Mouse (Mus musculus): ENCODE measurements around the gene Zdhhc21. TPM values are rescaled to one million over a fixed set of nuclear protein-coding genes. Genes with fewer than 3 reads are reported as not detected.

The Zdhhc21 gene
- polyA plus RNA-seq, 1 experiment from 2014 or later, result 13.8 TPM

- ATAC-seq (replicated peaks; ENCODE audit: insufficient number of reproducible peaks, low FRiP score, low TSS enrichment, low read depth), result no peak
- H3K4me1 ChIP-seq (ENCODE audit: control insufficient read depth, insufficient read depth, low read length), result no peaks in the 10 kb centered on the region
- H3K27me3 ChIP-seq (ENCODE audit: control insufficient read depth, insufficient read depth, low read length), result no peaks in the 10 kb centered on the region
- H3K4me3 ChIP-seq (ENCODE audit: low read depth, low read length), result no peak overlapping the region
- 75% methylated on average over 6 of the region's 6 CpGs for WGBS
- no peak overlapping the region for H3K9ac ChIP-seq (replicated peaks; ENCODE audit: low read length)
- no peak for DNase-seq (ENCODE audit: low spot score)
- H3K9me3 ChIP-seq (replicated peaks; ENCODE audit: control insufficient read depth, low read length), result no peaks in the 10 kb centered on the region
- H3K27ac ChIP-seq (replicated peaks; ENCODE audit: low read depth, low read length), result no peak overlapping the region
- no peaks in the 10 kb centered on the region for H3K36me3 ChIP-seq (replicated peaks; ENCODE audit: control insufficient read depth, insufficient read depth, low read depth, low read length)
- no peak overlapping the region for H3K4me2 ChIP-seq (ENCODE audit: low read depth, low read length)
Observed at GRCm38 (mm10) chr4:82793608-82794007, 66.2 kb downstream of the Zdhhc21 start.

GRCm38 (mm10) chr4:82792906-82793580 lies 66.7 kb downstream of the Zdhhc21 start:
- ATAC-seq (replicated peaks; ENCODE audit: insufficient number of reproducible peaks, low FRiP score, low TSS enrichment, low read depth) (no peak), DNase-seq (ENCODE audit: low spot score) (peak; percentile 37)
- Histone ChIP-seq H3K27ac (replicated peaks; ENCODE audit: low read depth, low read length) (no peak overlapping the region), H3K4me3 (ENCODE audit: low read depth, low read length) (no peak overlapping the region), H3K9me3 (replicated peaks; ENCODE audit: control insufficient read depth, low read length) (no peaks in the 10 kb centered on the region), H3K36me3 (replicated peaks; ENCODE audit: control insufficient read depth, insufficient read depth, low read depth, low read length) (no peaks in the 10 kb centered on the region), H3K4me2 (ENCODE audit: low read depth, low read length) (no peak overlapping the region), H3K9ac (replicated peaks; ENCODE audit: low read length) (no peak overlapping the region), H3K4me1 (ENCODE audit: control insufficient read depth, insufficient read depth, low read length) (no peaks in the 10 kb centered on the region), H3K27me3 (ENCODE audit: control insufficient read depth, insufficient read depth, low read length) (no peaks in the 10 kb centered on the region)
- WGBS, result 48% methylated on average over 5 of the region's 5 CpGs

- no peak overlapping the region for H3K27ac ChIP-seq (replicated peaks; ENCODE audit: low read depth, low read length)
Observed at GRCm38 (mm10) chr4:82765513-82766216, 94.1 kb downstream of the Zdhhc21 start.

GRCm38 (mm10) chr4:82763586-82763985 lies 96.2 kb downstream of the Zdhhc21 start:
- H3K9me3 ChIP-seq (replicated peaks; ENCODE audit: control insufficient read depth, low read length), result no peaks in the 10 kb centered on the region
- ATAC-seq (replicated peaks; ENCODE audit: insufficient number of reproducible peaks, low FRiP score, low TSS enrichment, low read depth) (no peak), DNase-seq (ENCODE audit: low spot score) (no peak)
- H3K4me1 ChIP-seq (ENCODE audit: control insufficient read depth, insufficient read depth, low read length), result no peaks in the 10 kb centered on the region; the same call in 1 of the 2 replicates
- peak overlapping the region; percentile 31; the same call in 1 of the 2 replicates for H3K27ac ChIP-seq (replicated peaks; ENCODE audit: low read depth, low read length)
- H3K4me2 ChIP-seq (ENCODE audit: low read depth, low read length), result no peak overlapping the region
- H3K4me3 ChIP-seq (ENCODE audit: low read depth, low read length), result no peak overlapping the region
- H3K9ac ChIP-seq (replicated peaks; ENCODE audit: low read length), result no peak overlapping the region
- H3K27me3 ChIP-seq (ENCODE audit: control insufficient read depth, insufficient read depth, low read length), result no peaks in the 10 kb centered on the region
- no peaks in the 10 kb centered on the region for H3K36me3 ChIP-seq (replicated peaks; ENCODE audit: control insufficient read depth, insufficient read depth, low read depth, low read length)
- WGBS, result 22% methylated on average over 5 of the region's 5 CpGs

More at GRCm38 (mm10) chr4:82765513-82766216, 94.1 kb downstream of the Zdhhc21 start:
- Histone ChIP-seq H3K4me3 (ENCODE audit: low read depth, low read length) (no peak overlapping the region), H3K4me1 (ENCODE audit: control insufficient read depth, insufficient read depth, low read length) (no peaks in the 10 kb centered on the region; the same call in 1 of the 2 replicates), H3K9me3 (replicated peaks; ENCODE audit: control insufficient read depth, low read length) (no peaks in the 10 kb centered on the region), H3K27me3 (ENCODE audit: control insufficient read depth, insufficient read depth, low read length) (no peaks in the 10 kb centered on the region), H3K4me2 (ENCODE audit: low read depth, low read length) (no peak overlapping the region), H3K36me3 (replicated peaks; ENCODE audit: control insufficient read depth, insufficient read depth, low read depth, low read length) (no peaks in the 10 kb centered on the region), H3K9ac (replicated peaks; ENCODE audit: low read length) (no peak overlapping the region)
- no peak for DNase-seq (ENCODE audit: low spot score)
- no peak for ATAC-seq (replicated peaks; ENCODE audit: insufficient number of reproducible peaks, low FRiP score, low TSS enrichment, low read depth)
- 70% methylated on average over 11 of the region's 11 CpGs for WGBS

GRCm38 (mm10) chr4:82762430-82763119 lies 97.2 kb downstream of the Zdhhc21 start:
- 4% methylated on average over 10 of the region's 10 CpGs for WGBS
- Histone ChIP-seq H3K9me3 (replicated peaks; ENCODE audit: control insufficient read depth, low read length) (no peaks in the 10 kb centered on the region), H3K9ac (replicated peaks; ENCODE audit: low read length) (no peak overlapping the region; the same call in 1 of the 2 replicates), H3K4me3 (ENCODE audit: low read depth, low read length) (no peak overlapping the region), H3K4me1 (ENCODE audit: control insufficient read depth, insufficient read depth, low read length) (no peaks in the 10 kb centered on the region; the same call in 1 of the 2 replicates), H3K36me3 (replicated peaks; ENCODE audit: control insufficient read depth, insufficient read depth, low read depth, low read length) (no peaks in the 10 kb centered on the region), H3K4me2 (ENCODE audit: low read depth, low read length) (no peak overlapping the region), H3K27me3 (ENCODE audit: control insufficient read depth, insufficient read depth, low read length) (no peaks in the 10 kb centered on the region), H3K27ac (replicated peaks; ENCODE audit: low read depth, low read length) (peak overlapping the region; percentile 31)
- DNase-seq (ENCODE audit: low spot score), result peak; percentile 86
- ATAC-seq (replicated peaks; ENCODE audit: insufficient number of reproducible peaks, low FRiP score, low TSS enrichment, low read depth), result peak; percentile 74; the same call in 1 of the 2 replicates

- Histone ChIP-seq H3K4me1 (ENCODE audit: control insufficient read depth, insufficient read depth, low read length) (no peaks in the 10 kb centered on the region; the same call in 1 of the 2 replicates), H3K27me3 (ENCODE audit: control insufficient read depth, insufficient read depth, low read length) (no peaks in the 10 kb centered on the region), H3K9me3 (replicated peaks; ENCODE audit: control insufficient read depth, low read length) (no peaks in the 10 kb centered on the region), H3K27ac (replicated peaks; ENCODE audit: low read depth, low read length) (0 out of 2 replicates have a peak overlapping the region, but pooled peaks have one; percentile 22), H3K4me2 (ENCODE audit: low read depth, low read length) (no peak overlapping the region), H3K9ac (replicated peaks; ENCODE audit: low read length) (no peak overlapping the region), H3K36me3 (replicated peaks; ENCODE audit: control insufficient read depth, insufficient read depth, low read depth, low read length) (no peaks in the 10 kb centered on the region), H3K4me3 (ENCODE audit: low read depth, low read length) (no peak overlapping the region)
- WGBS, result 7% methylated on average over 3 of the region's 3 CpGs
- ATAC-seq (replicated peaks; ENCODE audit: insufficient number of reproducible peaks, low FRiP score, low TSS enrichment, low read depth), result no peak
- DNase-seq (ENCODE audit: low spot score), result no peak
Observed at GRCm38 (mm10) chr4:82756295-82756626, 103.5 kb downstream of the Zdhhc21 start.

GRCm38 (mm10) chr4:82755616-82756294 lies 104.0 kb downstream of the Zdhhc21 start:
- H3K4me3 ChIP-seq (ENCODE audit: low read depth, low read length), result no peak overlapping the region
- DNase-seq (ENCODE audit: low spot score) (no peak), ATAC-seq (replicated peaks; ENCODE audit: insufficient number of reproducible peaks, low FRiP score, low TSS enrichment, low read depth) (peak; percentile 39; the same call in 1 of the 2 replicates)
- H3K27me3 ChIP-seq (ENCODE audit: control insufficient read depth, insufficient read depth, low read length), result no peaks in the 10 kb centered on the region
- no peak overlapping the region for H3K4me2 ChIP-seq (ENCODE audit: low read depth, low read length)
- 16% methylated on average over 3 of the region's 3 CpGs for WGBS
- H3K4me1 ChIP-seq (ENCODE audit: control insufficient read depth, insufficient read depth, low read length), result no peaks in the 10 kb centered on the region; the same call in 1 of the 2 replicates
- no peak overlapping the region for H3K9ac ChIP-seq (replicated peaks; ENCODE audit: low read length)
- no peaks in the 10 kb centered on the region for H3K36me3 ChIP-seq (replicated peaks; ENCODE audit: control insufficient read depth, insufficient read depth, low read depth, low read length)
- H3K9me3 ChIP-seq (replicated peaks; ENCODE audit: control insufficient read depth, low read length), result no peaks in the 10 kb centered on the region
- 0 out of 2 replicates have a peak overlapping the region, but pooled peaks have one; percentile 22 for H3K27ac ChIP-seq (replicated peaks; ENCODE audit: low read depth, low read length)

Measured in embryonic facial prominence, embryonic 11.5 days (tissue).